Mouse (Mus musculus) limb, embryonic 12.5 days (tissue): ENCODE measurements around the gene Slc17a5. TPM values are rescaled to one million over a fixed set of nuclear protein-coding genes. Genes with fewer than 3 reads are reported as not detected.
"Not testable (repeated sequence)": the region's sequence is repeated elsewhere in the genome, so short reads cannot be mapped to it uniquely, and the experiment has no call there.

Source experiments
- ATAC-seq: fragments of 200-750 bp; cut with Nextera tagmentation; 2 replicates; pipeline ENCODE4 v1.8.0; 2017; ENCODE audit warnings: low read depth, moderate TSS enrichment; ENCODE audit not compliant: insufficient number of reproducible peaks, insufficient read depth, low FRiP score, low TSS enrichment
- H3K27ac ChIP-seq: fragments of 300-500 bp; sonication (generic); 2 replicates; pipeline ENCODE4 v1.5.1; 2016; ENCODE audit warnings: mild to moderate bottlenecking, moderate library complexity
- H3K27me3 ChIP-seq: fragments of 300-500 bp; sonication (generic); 2 replicates; pipeline ENCODE4 v1.6.1; 2016; ENCODE audit warnings: mild to moderate bottlenecking, moderate library complexity
- H3K36me3 ChIP-seq: fragments of 300-500 bp; sonication (generic); 2 replicates; pipeline ENCODE4 v1.6.1; 2016; ENCODE audit warnings: mild to moderate bottlenecking, moderate library complexity
- H3K4me1 ChIP-seq: fragments of 300-500 bp; sonication (generic); replicated peaks from 2 replicates; pipeline ENCODE4 v1.6.1; 2016
- H3K4me2 ChIP-seq: fragments of 300-500 bp; sonication (generic); 2 replicates; pipeline ENCODE4 v1.6.1; 2016; ENCODE audit warnings: mild to moderate bottlenecking, moderate library complexity
- H3K4me3 ChIP-seq: fragments of 300-500 bp; sonication (generic); replicated peaks from 2 replicates; pipeline ENCODE4 v1.5.1; 2016; ENCODE audit warnings: mild to moderate bottlenecking
- H3K9ac ChIP-seq: fragments of 300-500 bp; sonication (generic); replicated peaks from 2 replicates; pipeline ENCODE4 v1.6.1; 2016; ENCODE audit warnings: mild to moderate bottlenecking, moderate library complexity
- H3K9me3 ChIP-seq: fragments of 300-500 bp; sonication (generic); 2 replicates; pipeline ENCODE4 v1.6.1; 2016; ENCODE audit warnings: mild to moderate bottlenecking, moderate library complexity
- WGBS: fragments of 180-500 bp; shearing (Covaris S2); methylation state at CpG from one replicate; pipeline ENCODE4 v1.1.7; 2016; 5-methylcytosine and 5-hydroxymethylcytosine counted together
- polyA plus RNA-seq: library from polyadenylated mRNA; unstranded; fragments of >200 nt; fragmentation: Nextera tagmentation; extraction: Ambion mirVana; gene quantifications from 2 replicates; pipeline ENCODE4 v1.2.1, GENCODE M21; 2016

The Slc17a5 gene
- polyA plus RNA-seq, 1 experiment from 2014 or later: 17.3 TPM

GRCm38 (mm10) chr9:78501284-78501683 lies 86.6 kb downstream of the Slc17a5 start:
- H3K9me3 ChIP-seq: no peaks in the 10 kb centered on the region
- H3K9ac ChIP-seq: no peak overlapping the region
- peaks cover 7% of the 10 kb centered on the region for H3K4me1 ChIP-seq
- no peak for ATAC-seq
- H3K4me3 ChIP-seq: no peak overlapping the region
- H3K4me2 ChIP-seq: no peak overlapping the region
- H3K36me3 ChIP-seq: no peaks in the 10 kb centered on the region
- H3K27ac ChIP-seq: no peak overlapping the region
- H3K27me3 ChIP-seq: no peaks in the 10 kb centered on the region
- 89% methylated on average over 4 of the region's 4 CpGs for WGBS

DNA sequence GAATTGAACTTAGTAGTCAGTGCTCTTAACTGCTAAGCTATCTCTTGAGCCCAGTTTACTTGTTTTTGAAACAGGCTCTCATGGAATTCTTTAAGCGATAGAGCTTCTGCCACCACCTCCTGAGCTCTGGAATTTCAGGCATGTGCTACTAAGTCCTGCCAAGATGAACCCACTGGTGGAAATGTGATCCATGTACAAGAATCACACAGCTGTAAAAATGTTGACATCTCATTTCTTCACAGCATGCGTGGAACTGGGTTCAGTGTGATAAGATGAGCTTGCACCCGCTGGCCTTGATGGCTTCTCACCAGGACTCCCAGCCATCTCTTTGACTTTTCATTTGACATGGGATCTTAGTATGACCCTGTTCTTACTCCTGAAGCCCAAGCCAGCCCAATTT lies 87.5 kb downstream of the Slc17a5 start:
- no peaks in the 10 kb centered on the region for H3K27me3 ChIP-seq
- no peak overlapping the region for H3K4me2 ChIP-seq
- no peaks in the 10 kb centered on the region for H3K36me3 ChIP-seq
- peaks cover 7% of the 10 kb centered on the region for H3K4me1 ChIP-seq
- no peak for ATAC-seq
- 72% methylated on average over 3 of the region's 3 CpGs for WGBS
- no peaks in the 10 kb centered on the region for H3K9me3 ChIP-seq
- no peak overlapping the region for H3K4me3 ChIP-seq
- no peak overlapping the region for H3K9ac ChIP-seq
- H3K27ac ChIP-seq: no peak overlapping the region

DNA sequence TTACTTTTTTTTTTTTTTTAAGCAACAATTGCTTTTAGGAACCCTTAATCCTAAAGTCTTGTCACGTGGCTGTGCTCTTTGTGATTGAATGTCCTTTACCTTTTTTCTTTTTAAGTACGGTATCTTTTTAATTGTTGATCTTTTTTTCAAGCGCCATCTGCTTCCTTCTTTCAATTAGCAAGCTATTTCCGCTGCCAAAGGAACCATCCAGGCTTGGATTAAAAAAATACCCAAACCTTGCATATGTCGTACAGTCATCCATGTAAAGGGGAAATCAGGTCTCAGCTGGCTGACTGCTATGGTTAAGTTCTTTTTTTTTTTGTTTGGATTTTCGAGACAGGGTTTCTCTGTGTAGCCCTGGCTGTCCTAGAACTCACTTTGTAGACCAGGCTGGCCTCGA lies 94.7 kb downstream of the Slc17a5 start:
- Histone ChIP-seq H3K36me3 (no peaks in the 10 kb centered on the region), H3K27me3 (no peaks in the 10 kb centered on the region), H3K9me3 (no peaks in the 10 kb centered on the region), H3K4me1 (0 out of 2 replicates have a peak, but pooled peaks cover 7% of the 10 kb centered on the region), H3K27ac (no peak overlapping the region), H3K4me3 (no peak overlapping the region), H3K4me2 (no peak overlapping the region), H3K9ac (no peak overlapping the region)
- ATAC-seq: no peak
- WGBS: 85% methylated on average over 7 of the region's 7 CpGs

GRCm38 (mm10) chr9:78492254-78492653 lies 95.6 kb downstream of the Slc17a5 start:
- Histone ChIP-seq H3K9me3 (no peaks in the 10 kb centered on the region), H3K4me2 (no peak overlapping the region), H3K4me1 (0 out of 2 replicates have a peak, but pooled peaks cover 7% of the 10 kb centered on the region), H3K27me3 (no peaks in the 10 kb centered on the region), H3K9ac (no peak overlapping the region), H3K4me3 (no peak overlapping the region), H3K27ac (no peak overlapping the region), H3K36me3 (no peaks in the 10 kb centered on the region)
- no peak for ATAC-seq
- 94% methylated on average over 3 of the region's 3 CpGs for WGBS

GRCm38 (mm10) chr9:78491169-78491568 lies 96.7 kb downstream of the Slc17a5 start:
- no peaks in the 10 kb centered on the region for H3K9me3 ChIP-seq
- no peak overlapping the region for H3K27ac ChIP-seq
- no peak overlapping the region for H3K9ac ChIP-seq
- no peaks in the 10 kb centered on the region for H3K36me3 ChIP-seq
- H3K4me3 ChIP-seq: no peak overlapping the region
- ATAC-seq: no peak
- H3K27me3 ChIP-seq: no peaks in the 10 kb centered on the region
- no peak overlapping the region for H3K4me2 ChIP-seq
- H3K4me1 ChIP-seq: 0 out of 2 replicates have a peak, but pooled peaks cover 7% of the 10 kb centered on the region
- 75% methylated on average over 3 of the region's 3 CpGs for WGBS

DNA sequence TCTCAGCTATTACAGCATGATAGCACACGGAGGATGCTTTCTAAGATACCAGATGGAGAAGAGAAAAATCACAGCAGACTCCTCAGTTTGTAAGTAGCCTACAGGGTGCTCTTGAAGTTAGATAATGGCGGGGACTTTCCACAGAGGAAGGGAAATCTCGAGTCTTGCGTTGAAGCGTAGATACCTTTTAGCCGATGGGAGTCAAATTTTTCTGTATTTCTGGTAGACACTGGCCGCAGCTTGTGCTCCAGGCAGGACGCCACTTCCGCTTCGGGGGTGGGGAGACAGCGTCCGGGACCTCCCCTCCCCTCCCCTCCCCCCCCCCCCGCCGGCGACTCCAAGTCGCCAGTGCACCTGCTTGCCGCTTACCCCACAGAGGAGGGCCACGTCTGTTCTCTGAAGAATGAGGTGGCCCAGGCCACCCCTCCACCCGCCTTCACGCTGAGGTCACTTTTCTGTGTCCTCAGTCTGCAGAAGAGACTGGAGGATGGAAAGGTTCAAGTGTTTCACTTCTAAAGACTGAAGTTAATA lies 98.9 kb downstream of the Slc17a5 start, which contains the start of gene Eef1a1:
Eef1a1 (minus strand) TSS at position 262 of the 531 bp plus-strand sequence.
- Histone ChIP-seq H3K9ac (peak within 1 kb of the TSS; percentile 60), H3K9me3 (no peaks in the 10 kb centered on the region), H3K36me3 (no peaks in the 10 kb centered on the region), H3K4me1 (0 out of 2 replicates have a peak, but pooled peaks cover 7% of the 10 kb centered on the region), H3K4me3 (peak within 1 kb of the TSS; percentile 40), H3K4me2 (peak within 1 kb of the TSS; percentile 64), H3K27ac (peak within 1 kb of the TSS; percentile 59; the same call in 1 of the 2 replicates), H3K27me3 (no peaks in the 10 kb centered on the region)
- no peak; the same call in 1 of the 2 replicates for ATAC-seq
- WGBS: 4% methylated on average over 15 of the region's 20 CpGs

- H3K9ac ChIP-seq, H3K4me1 ChIP-seq, H3K27me3 ChIP-seq, H3K36me3 ChIP-seq, H3K4me3 ChIP-seq, H3K27ac ChIP-seq, ATAC-seq, H3K9me3 ChIP-seq, H3K4me2 ChIP-seq: not testable (repeated sequence)
- 97% methylated on average over 5 of the region's 5 CpGs for WGBS
These were observed 99.8 kb downstream of the Slc17a5 start for GRCm38 (mm10) chr9:78488021-78488420.

Other genes starting within 250 kb of the Slc17a5 start
- gene Gsta2, start 232.3 kb downstream of the Slc17a5 start, polyA plus RNA-seq: not detected in 2 replicates
- gene Dppa5a, start 219.9 kb downstream of the Slc17a5 start, polyA plus RNA-seq: 0.37 and 1.3 TPM in 2 replicates
- 2.5 and 3.0 TPM in 2 replicates for gene Ooep, start 209.3 kb downstream of the Slc17a5 start, polyA plus RNA-seq
- 0.30 and 0.54 TPM in 2 replicates for gene Ddx43, start 192.3 kb downstream of the Slc17a5 start, polyA plus RNA-seq
- 1.7 TPM in 2 replicates for gene Cgas, start 144.8 kb downstream of the Slc17a5 start, polyA plus RNA-seq
- gene Mto1, start 139.8 kb downstream of the Slc17a5 start, polyA plus RNA-seq: 20.3 and 23.5 TPM in 2 replicates
- 0.79 and 0.88 TPM in 2 replicates for gene Gm17324, start 139.3 kb downstream of the Slc17a5 start, polyA plus RNA-seq
- 4,104 and 4,228 TPM in 2 replicates for gene Eef1a1, start 98.9 kb downstream of the Slc17a5 start, polyA plus RNA-seq
- gene Cd109, start 27.5 kb upstream of the Slc17a5 start, polyA plus RNA-seq: 5.3 and 5.7 TPM in 2 replicates